Mouse (Mus musculus) c-Kit-negative CD71-positive TER-119-positive erythroid progenitor cells, embryonic 14.5 days (primary cell): ENCODE measurements around the gene Orai3.

Experiments
- DNase-seq: peaks from one replicate; pipeline ENCODE4 v3.0.0-alpha.2; 2013; ENCODE audit warnings: low read depth, low spot score

The Orai3 gene

DNA sequence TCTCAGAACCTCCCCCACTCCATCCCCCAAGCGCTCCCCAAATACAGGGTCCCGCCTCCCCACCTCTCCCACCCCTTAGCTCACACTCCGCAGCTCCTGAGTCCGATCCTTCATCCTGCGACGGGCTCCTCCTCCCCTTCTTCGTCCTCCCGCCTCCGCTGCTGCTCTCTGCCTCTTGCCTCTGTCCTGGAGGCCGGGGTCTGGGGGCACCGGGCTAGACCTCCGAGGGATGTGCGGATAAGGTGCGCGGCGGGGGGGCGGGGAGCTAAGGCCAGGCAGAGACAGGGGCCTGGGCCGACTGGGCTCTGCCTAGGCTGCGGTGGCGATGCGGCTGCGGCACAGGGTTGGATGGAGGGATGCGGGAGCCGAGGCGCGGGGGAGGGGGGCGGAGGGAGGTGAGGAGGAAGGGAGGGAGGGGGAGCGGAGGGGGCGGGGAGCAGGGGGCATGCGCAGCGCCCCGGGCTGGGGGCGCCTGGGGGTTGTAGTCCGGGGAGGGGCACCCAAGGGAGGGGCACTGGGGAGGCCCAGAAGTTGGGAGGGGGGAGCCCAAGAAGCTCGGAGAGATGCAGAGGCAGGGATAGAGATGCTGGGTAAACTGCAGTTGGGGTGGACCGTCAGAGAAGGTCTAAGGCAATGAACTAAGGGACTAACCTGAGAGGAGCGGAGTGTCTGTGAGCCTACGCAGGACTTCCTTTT lies 54.7 kb downstream of the Orai3 start, which contains the start of the genes Stx4a and Stx1b:
Gene Stx4a (plus strand): TSS at position 119 of the 696 bp plus-strand sequence.
Gene Stx1b (minus strand): TSS at position 374 of the 696 bp plus-strand sequence.
- no peak for DNase-seq
